Mouse (Mus musculus): ENCODE measurements around the gene Mta3.

DNA sequence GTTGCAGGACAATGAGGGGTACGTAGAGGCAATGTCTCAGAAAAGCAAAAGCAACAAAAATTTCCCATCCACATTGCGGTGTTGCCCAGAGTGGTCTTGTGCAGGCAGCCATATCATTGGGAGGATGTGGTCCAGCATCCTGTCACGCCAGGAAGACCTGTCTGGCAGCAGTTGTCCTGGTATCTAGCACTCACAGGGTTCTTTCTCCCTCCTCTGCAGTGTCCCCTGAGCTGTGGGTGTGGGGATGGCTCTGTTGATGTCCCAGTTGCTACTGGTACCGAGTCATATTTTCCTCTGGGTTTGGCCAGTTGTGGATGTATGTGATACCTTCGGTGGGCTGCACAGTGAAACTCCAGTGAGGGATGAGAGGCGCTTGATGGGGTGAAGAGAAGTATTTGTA lies 24.2 kb downstream of the Mta3 start:
- TF ChIP-seq EP300 (IDR thresholded peaks at IDR 0.05; ENCODE audit: low read length) (no peak), ZC3H11A (IDR thresholded peaks at IDR 0.05; ENCODE audit: low read depth, low read length) (no peak)
